Mouse (Mus musculus): Measurements from ENCODE around the gene Gpatch8.

Gene Gpatch8

GRCm38 (mm10) chr11:102453131-102453530 lies 103.1 kb downstream of the Gpatch8 start:
- no peak for DNase-seq (ENCODE audit: low read depth, low spot score)

- no peak for DNase-seq (ENCODE audit: low read depth, low spot score)
These were observed 106.9 kb downstream of the Gpatch8 start for GRCm38 (mm10) chr11:102449043-102450008.

- DNase-seq (ENCODE audit: low read depth, low spot score): no peak
These were observed 107.9 kb downstream of the Gpatch8 start for GRCm38 (mm10) chr11:102448327-102448726.

GRCm38 (mm10) chr11:102447497-102447896 lies 108.7 kb downstream of the Gpatch8 start, which contains the start of gene Fam171a2:
Gene Fam171a2 (minus strand): TSS chr11:102447682.
- no peak for DNase-seq (ENCODE audit: low read depth, low spot score)

GRCm38 (mm10) chr11:102446581-102447461 lies 109.4 kb downstream of the Gpatch8 start:
- no peak for DNase-seq (ENCODE audit: low read depth, low spot score)

- DNase-seq (ENCODE audit: low read depth, low spot score): no peak
These were observed 110.3 kb downstream of the Gpatch8 start for GRCm38 (mm10) chr11:102445891-102446361.

GRCm38 (mm10) chr11:102445264-102445890 lies 110.8 kb downstream of the Gpatch8 start:
- DNase-seq (ENCODE audit: low read depth, low spot score): no peak

GRCm38 (mm10) chr11:102444781-102445180 lies 111.4 kb downstream of the Gpatch8 start:
- no peak for DNase-seq (ENCODE audit: low read depth, low spot score)

- no peak for DNase-seq (ENCODE audit: low read depth, low spot score)
These were observed 111.9 kb downstream of the Gpatch8 start for GRCm38 (mm10) chr11:102444321-102444720.

- no peak for DNase-seq (ENCODE audit: low read depth, low spot score)
These were observed 112.5 kb downstream of the Gpatch8 start for GRCm38 (mm10) chr11:102443740-102444139.

- no peak for DNase-seq (ENCODE audit: low read depth, low spot score)
These were observed 114.1 kb downstream of the Gpatch8 start for GRCm38 (mm10) chr11:102442089-102442488.

- no peak for DNase-seq (ENCODE audit: low read depth, low spot score)
These were observed 114.8 kb downstream of the Gpatch8 start for GRCm38 (mm10) chr11:102441434-102441833.

- DNase-seq (ENCODE audit: low read depth, low spot score): no peak
These were observed 115.9 kb downstream of the Gpatch8 start for GRCm38 (mm10) chr11:102440255-102440654.

GRCm38 (mm10) chr11:102439093-102440082 lies 116.8 kb downstream of the Gpatch8 start:
- no peak for DNase-seq (ENCODE audit: low read depth, low spot score)

GRCm38 (mm10) chr11:102438212-102439092 lies 117.7 kb downstream of the Gpatch8 start:
- no peak for DNase-seq (ENCODE audit: low read depth, low spot score)

- DNase-seq (ENCODE audit: low read depth, low spot score): no peak
These were observed 118.8 kb downstream of the Gpatch8 start for GRCm38 (mm10) chr11:102437120-102438061.

GRCm38 (mm10) chr11:102436471-102436790 lies 119.8 kb downstream of the Gpatch8 start:
- DNase-seq (ENCODE audit: low read depth, low spot score): no peak

GRCm38 (mm10) chr11:102435754-102436470 lies 120.3 kb downstream of the Gpatch8 start:
- DNase-seq (ENCODE audit: low read depth, low spot score): no peak
